Mouse (Mus musculus) spleen, adult 18-20 months (tissue): ENCODE data around the gene Gtpbp1.
A peak's percentile ranks its signal among the peaks of the same experiment; 100 is the strongest.
"Not testable (repeated sequence)": the region's sequence is repeated elsewhere in the genome, so short reads cannot be mapped to it uniquely, and the experiment has no call there.

Experiments
- DNase-seq, 2 experiments: peaks; one replicate each; pipeline ENCODE4 v3.0.0; 2022; ENCODE audit warnings: mixed read lengths in 2 of 2

Gtpbp1 gene

GRCm38 (mm10) chr15:79690426-79691022, at the start of gene Gtpbp1:
Gtpbp1 (plus strand) TSS chr15:79690845.
- peak; percentile 88 to 92 for DNase-seq

GRCm38 (mm10) chr15:79641135-79641817, 49.4 kb upstream of the Gtpbp1 start:
- DNase-seq = no peak

- DNase-seq = no peak
Measured at GRCm38 (mm10) chr15:79645483-79645882, 45.2 kb upstream of the Gtpbp1 start.

GRCm38 (mm10) chr15:79648130-79648529, 42.5 kb upstream of the Gtpbp1 start:
- no peak for DNase-seq

- DNase-seq = peak; percentile 30 to 53
Measured at GRCm38 (mm10) chr15:79650569-79650968, 40.1 kb upstream of the Gtpbp1 start.

- DNase-seq = no peak
Measured at GRCm38 (mm10) chr15:79651481-79651880, 39.2 kb upstream of the Gtpbp1 start.

GRCm38 (mm10) chr15:79656451-79656850, 34.2 kb upstream of the Gtpbp1 start:
- no peak for DNase-seq

- DNase-seq = peak; percentile 61 to 86
Measured at GRCm38 (mm10) chr15:79657837-79658530, 32.7 kb upstream of the Gtpbp1 start.

GRCm38 (mm10) chr15:79658531-79659375, 31.9 kb upstream of the Gtpbp1 start, which contains the start of the genes Fam227a and Cby1:
Fam227a (minus strand) TSS chr15:79658956.
Cby1 (plus strand) TSS chr15:79659199.
- DNase-seq = peak; percentile 87 to 92

- peak in 1 of 2 experiments; percentile 54 for DNase-seq
Measured at GRCm38 (mm10) chr15:79661852-79662251, 28.8 kb upstream of the Gtpbp1 start.

- no peak for DNase-seq
Measured at GRCm38 (mm10) chr15:79664666-79665065, 26.0 kb upstream of the Gtpbp1 start.

- DNase-seq = no peak
Measured at GRCm38 (mm10) chr15:79669195-79669594, 21.4 kb upstream of the Gtpbp1 start.

GRCm38 (mm10) chr15:79670249-79670971, 20.2 kb upstream of the Gtpbp1 start, which contains the start of gene Tomm22:
Tomm22 (plus strand) TSS chr15:79670861.
- DNase-seq = peak; percentile 79 to 82

GRCm38 (mm10) chr15:79670972-79671299, 19.7 kb upstream of the Gtpbp1 start:
- DNase-seq = no peak

- DNase-seq = not testable (repeated sequence)
Measured at GRCm38 (mm10) chr15:79671828-79672348, 18.8 kb upstream of the Gtpbp1 start.

GRCm38 (mm10) chr15:79677936-79678335, 12.7 kb upstream of the Gtpbp1 start:
- DNase-seq = no peak

GRCm38 (mm10) chr15:79681973-79682372, 8.7 kb upstream of the Gtpbp1 start:
- no peak for DNase-seq

- no peak for DNase-seq
Measured at GRCm38 (mm10) chr15:79683146-79683545, 7.5 kb upstream of the Gtpbp1 start.

- no peak for DNase-seq
Measured at GRCm38 (mm10) chr15:79683707-79684465, 6.8 kb upstream of the Gtpbp1 start.

- no peak for DNase-seq
Measured at GRCm38 (mm10) chr15:79684616-79685015, 6.0 kb upstream of the Gtpbp1 start.

GRCm38 (mm10) chr15:79685141-79685641, 5.5 kb upstream of the Gtpbp1 start:
- no peak for DNase-seq
